Mouse (Mus musculus): ENCODE measurements around the gene CN725425. TPM values are rescaled to one million over a fixed set of nuclear protein-coding genes. Genes with fewer than 3 reads are reported as not detected.

Gene CN725425
- polyA plus RNA-seq, 1 experiment from 2014 or later, result not detected

GRCm38 (mm10) chr15:91179911-91180622 lies 19.2 kb upstream of the CN725425 start:
- H3K36me3 ChIP-seq, result no peaks in the 10 kb centered on the region
- H3K27me3 ChIP-seq, result no peaks in the 10 kb centered on the region
- no peak overlapping the region for H3K4me3 ChIP-seq
- H3K4me2 ChIP-seq, result no peak overlapping the region
- H3K9me3 ChIP-seq, result no peaks in the 10 kb centered on the region
- WGBS, result 46% methylated on average over 15 of the region's 15 CpGs
- no peak overlapping the region for H3K9ac ChIP-seq
- no peak for ATAC-seq (ENCODE audit: low FRiP score, low read depth)
- H3K4me1 ChIP-seq (replicated peaks), result no peaks in the 10 kb centered on the region
- no peak overlapping the region for H3K27ac ChIP-seq (replicated peaks)

GRCm38 (mm10) chr15:91186358-91186757 lies 12.9 kb upstream of the CN725425 start:
- Histone ChIP-seq H3K9me3 (no peaks in the 10 kb centered on the region), H3K36me3 (no peaks in the 10 kb centered on the region), H3K27ac (replicated peaks) (no peak overlapping the region), H3K4me3 (no peak overlapping the region), H3K9ac (no peak overlapping the region), H3K27me3 (no peaks in the 10 kb centered on the region), H3K4me1 (replicated peaks) (peaks cover 18% of the 10 kb centered on the region), H3K4me2 (no peak overlapping the region)
- ATAC-seq (ENCODE audit: low FRiP score, low read depth), result no peak
- WGBS, result 77% methylated on average over 6 of the region's 6 CpGs

- no peaks in the 10 kb centered on the region for H3K36me3 ChIP-seq
- 15% methylated on average over 4 of the region's 4 CpGs for WGBS
- ATAC-seq (ENCODE audit: low FRiP score, low read depth), result no peak
Observed at GRCm38 (mm10) chr15:91190026-91190425, 9.3 kb upstream of the CN725425 start.

GRCm38 (mm10) chr15:91190519-91191207 lies 8.6 kb upstream of the CN725425 start:
- no peak for ATAC-seq (ENCODE audit: low FRiP score, low read depth)

More at GRCm38 (mm10) chr15:91190026-91190425, 9.3 kb upstream of the CN725425 start:
- no peaks in the 10 kb centered on the region for H3K27me3 ChIP-seq
- no peaks in the 10 kb centered on the region for H3K9me3 ChIP-seq
- H3K27ac ChIP-seq (replicated peaks), result no peak overlapping the region
- peak overlapping the region; percentile 82 for H3K4me2 ChIP-seq
- peaks cover 18% of the 10 kb centered on the region for H3K4me1 ChIP-seq (replicated peaks)
- H3K4me3 ChIP-seq, result peak overlapping the region; percentile 45
- H3K9ac ChIP-seq, result peak overlapping the region; percentile 50; the same call in 1 of the 2 replicates

GRCm38 (mm10) chr15:91191412-91192222 lies 7.7 kb upstream of the CN725425 start, which contains the start of gene Abcd2:
Gene Abcd2, minus strand, starts transcription at chr15:91191799.
- H3K9me3 ChIP-seq, result no peaks in the 10 kb centered on the region
- peak within 1 kb of the TSS; percentile 50 for H3K9ac ChIP-seq
- no peaks in the 10 kb centered on the region for H3K27me3 ChIP-seq
- peak within 1 kb of the TSS; percentile 82 for H3K4me2 ChIP-seq
- ATAC-seq (ENCODE audit: low FRiP score, low read depth), result peak; percentile 94
- peak within 1 kb of the TSS; percentile 45 for H3K4me3 ChIP-seq
- under 1% methylated on average over 22 of the region's 22 CpGs for WGBS
- peak within 1 kb of the TSS; percentile 78 for H3K27ac ChIP-seq (replicated peaks)
- no peaks in the 10 kb centered on the region for H3K36me3 ChIP-seq
- H3K4me1 ChIP-seq (replicated peaks), result peaks cover 18% of the 10 kb centered on the region

More at GRCm38 (mm10) chr15:91190519-91191207, 8.6 kb upstream of the CN725425 start:
- peak overlapping the region; percentile 82 for H3K4me2 ChIP-seq
- 24% methylated on average over 17 of the region's 17 CpGs for WGBS
- peaks cover 18% of the 10 kb centered on the region for H3K4me1 ChIP-seq (replicated peaks)
- H3K9ac ChIP-seq, result peak overlapping the region; percentile 50
- H3K36me3 ChIP-seq, result no peaks in the 10 kb centered on the region
- H3K4me3 ChIP-seq, result peak overlapping the region; percentile 45
- no peaks in the 10 kb centered on the region for H3K9me3 ChIP-seq
- no peaks in the 10 kb centered on the region for H3K27me3 ChIP-seq
- peak overlapping the region; percentile 78; the same call in 1 of the 2 replicates for H3K27ac ChIP-seq (replicated peaks)

- H3K9ac ChIP-seq, result peak overlapping the region; percentile 50
- peak; percentile 33 for ATAC-seq (ENCODE audit: low FRiP score, low read depth)
- 12% methylated on average over 7 of the region's 7 CpGs for WGBS
- no peaks in the 10 kb centered on the region for H3K9me3 ChIP-seq
- peaks cover 18% of the 10 kb centered on the region for H3K4me1 ChIP-seq (replicated peaks)
- no peaks in the 10 kb centered on the region for H3K36me3 ChIP-seq
- H3K4me2 ChIP-seq, result peak overlapping the region; percentile 82
- peak overlapping the region; percentile 45 for H3K4me3 ChIP-seq
- no peaks in the 10 kb centered on the region for H3K27me3 ChIP-seq
- peak overlapping the region; percentile 78 for H3K27ac ChIP-seq (replicated peaks)
Observed at GRCm38 (mm10) chr15:91192223-91192598, 7.1 kb upstream of the CN725425 start.

GRCm38 (mm10) chr15:91200833-91201232 lies 1.5 kb downstream of the CN725425 start:
- H3K27ac ChIP-seq (replicated peaks), result no peak overlapping the region
- H3K36me3 ChIP-seq, result no peaks in the 10 kb centered on the region
- no peak for ATAC-seq (ENCODE audit: low FRiP score, low read depth)
- no peak overlapping the region for H3K4me2 ChIP-seq
- H3K27me3 ChIP-seq, result no peaks in the 10 kb centered on the region
- no peaks in the 10 kb centered on the region for H3K4me1 ChIP-seq (replicated peaks)
- no peaks in the 10 kb centered on the region for H3K9me3 ChIP-seq
- 95% methylated on average over 1 of the region's 1 CpGs for WGBS
- no peak overlapping the region for H3K4me3 ChIP-seq
- H3K9ac ChIP-seq, result no peak overlapping the region

GRCm38 (mm10) chr15:91202486-91202885 lies 3.2 kb downstream of the CN725425 start:
- no peaks in the 10 kb centered on the region for H3K9me3 ChIP-seq
- H3K4me3 ChIP-seq, result no peak overlapping the region
- H3K27me3 ChIP-seq, result no peaks in the 10 kb centered on the region
- H3K4me2 ChIP-seq, result no peak overlapping the region
- no peak for ATAC-seq (ENCODE audit: low FRiP score, low read depth)
- no peaks in the 10 kb centered on the region for H3K4me1 ChIP-seq (replicated peaks)
- H3K9ac ChIP-seq, result no peak overlapping the region
- 88% methylated on average over 1 of the region's 1 CpGs for WGBS
- H3K36me3 ChIP-seq, result no peaks in the 10 kb centered on the region
- no peak overlapping the region for H3K27ac ChIP-seq (replicated peaks)

- no peak overlapping the region for H3K27ac ChIP-seq (replicated peaks)
- WGBS, result 71% methylated on average over 3 of the region's 3 CpGs
- no peaks in the 10 kb centered on the region for H3K27me3 ChIP-seq
- H3K4me2 ChIP-seq, result no peak overlapping the region
- H3K4me1 ChIP-seq (replicated peaks), result no peaks in the 10 kb centered on the region
- no peak overlapping the region for H3K9ac ChIP-seq
- H3K36me3 ChIP-seq, result no peaks in the 10 kb centered on the region
- no peak for ATAC-seq (ENCODE audit: low FRiP score, low read depth)
- H3K4me3 ChIP-seq, result no peak overlapping the region
- H3K9me3 ChIP-seq, result no peaks in the 10 kb centered on the region
Observed at GRCm38 (mm10) chr15:91203521-91203920, 4.2 kb downstream of the CN725425 start.

- H3K9ac ChIP-seq, result no peak overlapping the region
- no peak overlapping the region for H3K27ac ChIP-seq (replicated peaks)
- H3K27me3 ChIP-seq, result no peaks in the 10 kb centered on the region
- H3K9me3 ChIP-seq, result no peaks in the 10 kb centered on the region
- no peak overlapping the region for H3K4me3 ChIP-seq
- no peaks in the 10 kb centered on the region for H3K36me3 ChIP-seq
- WGBS, result 94% methylated on average over 5 of the region's 5 CpGs
- H3K4me1 ChIP-seq (replicated peaks), result no peaks in the 10 kb centered on the region
- no peak for ATAC-seq (ENCODE audit: low FRiP score, low read depth)
- no peak overlapping the region for H3K4me2 ChIP-seq
Observed at GRCm38 (mm10) chr15:91206518-91206917, 7.2 kb downstream of the CN725425 start.

- no peak overlapping the region for H3K9ac ChIP-seq
- H3K27ac ChIP-seq (replicated peaks), result no peak overlapping the region
- 83% methylated on average over 5 of the region's 5 CpGs for WGBS
- H3K4me2 ChIP-seq, result no peak overlapping the region
- no peaks in the 10 kb centered on the region for H3K27me3 ChIP-seq
- no peaks in the 10 kb centered on the region for H3K36me3 ChIP-seq
- H3K4me1 ChIP-seq (replicated peaks), result no peaks in the 10 kb centered on the region
- ATAC-seq (ENCODE audit: low FRiP score, low read depth), result no peak
- H3K9me3 ChIP-seq, result no peaks in the 10 kb centered on the region
- no peak overlapping the region for H3K4me3 ChIP-seq
Observed at GRCm38 (mm10) chr15:91237294-91237693, 38.0 kb downstream of the CN725425 start.
